Mouse (Mus musculus) T-helper 1 cell (primary cell): ENCODE results near the gene Yipf1.
"Not testable (repeated sequence)": the region's sequence is repeated elsewhere in the genome, so short reads cannot be mapped to it uniquely, and the experiment has no call there.

Experiments
- in situ Hi-C: fragments of 300-600 bp; cut with MboI, MseI; formaldehyde crosslinking; loops from one replicate; pipeline ENCODE4 v1.15.1; 2025; ENCODE audit warnings: high pct_unique_total_duplicates

Gene Yipf1

DNA sequence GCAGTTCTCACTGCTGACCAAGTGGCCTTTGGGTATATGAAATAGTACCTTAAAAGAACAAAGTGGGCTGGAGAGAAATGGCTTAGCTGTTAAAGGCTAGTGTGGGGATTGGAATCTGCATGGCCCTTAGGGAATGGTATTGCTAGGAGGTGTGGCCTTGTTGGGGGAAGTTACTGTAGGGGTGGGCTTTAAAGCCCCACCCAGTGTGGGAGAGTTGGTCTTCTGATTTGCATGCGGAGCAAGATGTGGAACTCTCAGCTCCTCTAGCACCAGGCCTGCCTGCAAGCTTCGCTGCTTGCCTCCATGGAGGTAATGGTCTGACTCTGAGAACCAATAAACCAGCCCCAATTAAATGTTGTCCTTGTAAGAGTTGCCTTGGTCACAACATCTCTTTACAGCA lies 6.9 kb downstream of the Yipf1 start:
- in situ Hi-C loops = no loop called here

DNA sequence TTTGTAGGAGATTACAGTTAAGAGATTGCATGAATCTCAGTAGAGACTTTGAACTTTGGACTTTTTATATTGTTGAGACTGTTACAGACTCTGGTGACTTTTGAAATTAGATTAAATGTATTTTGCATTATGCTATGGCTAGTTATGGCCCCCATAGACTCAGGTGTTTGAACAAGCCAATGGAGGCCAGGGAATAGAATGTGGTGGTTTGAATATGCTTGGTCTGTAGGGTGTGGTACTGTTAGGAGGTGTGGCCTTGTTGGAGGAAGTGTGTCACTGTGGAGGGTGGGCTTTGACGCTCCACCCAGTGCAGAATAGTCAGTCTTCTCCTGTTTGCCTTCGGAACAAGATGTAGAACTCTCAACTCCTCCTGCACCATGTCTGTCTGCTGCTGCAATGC lies 8.9 kb downstream of the Yipf1 start:
- in situ Hi-C loops = no loop called here

DNA sequence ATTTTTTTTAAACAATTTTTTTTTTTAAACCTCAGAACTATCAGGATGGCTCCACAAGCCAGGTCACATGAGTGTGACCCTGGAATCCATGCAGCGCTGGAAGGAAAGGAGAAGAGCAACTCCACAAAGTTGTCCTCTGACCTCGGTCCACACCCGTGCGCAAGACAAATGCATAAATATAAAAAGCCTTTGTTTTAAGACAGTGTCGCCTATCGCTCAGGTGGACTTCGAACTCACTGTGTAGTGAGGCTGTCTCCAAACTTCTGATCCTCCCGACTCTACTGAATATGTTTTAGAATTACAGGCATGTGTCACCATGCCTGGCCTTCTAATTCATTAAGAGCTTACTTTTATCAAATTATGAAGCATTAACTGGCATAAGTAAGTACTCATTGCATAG lies 14.4 kb downstream of the Yipf1 start:
- in situ Hi-C loops = no loop called here

DNA sequence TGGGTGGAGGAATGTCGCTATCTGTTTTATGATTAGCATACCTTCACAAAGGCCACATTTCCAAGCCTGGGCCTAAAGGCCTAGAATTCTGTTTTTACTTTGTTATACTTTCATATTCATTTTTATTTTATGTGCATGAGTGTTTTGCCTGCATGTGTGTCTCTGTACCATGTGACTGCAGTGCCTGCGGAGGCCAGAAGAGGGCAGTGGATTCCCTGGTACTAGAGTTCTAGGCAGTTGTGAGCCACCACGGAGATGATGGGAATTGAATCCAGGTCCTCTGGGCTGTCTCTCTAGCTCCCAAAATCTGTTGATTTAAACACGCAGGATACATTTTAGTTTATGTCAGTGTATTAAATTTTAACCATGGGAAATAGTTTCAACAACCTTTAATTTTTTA lies 19.4 kb downstream of the Yipf1 start:
- in situ Hi-C loops = no loop called here

DNA sequence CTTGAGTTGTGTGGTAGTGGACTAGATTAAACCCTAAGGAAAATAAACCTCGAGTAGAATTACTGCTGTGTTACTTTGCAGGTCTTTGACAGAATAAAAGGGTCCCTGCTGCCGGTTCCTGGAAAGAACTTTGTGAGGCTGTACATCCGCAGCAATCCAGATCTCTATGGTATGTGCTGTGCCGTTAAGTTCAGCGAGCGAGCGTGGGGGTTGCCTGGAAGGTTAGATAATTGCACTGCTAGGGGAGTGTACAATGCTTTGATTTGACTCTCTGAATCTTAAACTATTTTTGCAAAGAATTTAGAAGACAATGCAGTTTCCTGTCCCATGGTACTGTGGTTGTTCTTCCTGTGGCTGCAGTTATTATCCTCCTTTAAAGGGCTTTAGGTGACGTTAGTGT lies 22.2 kb downstream of the Yipf1 start:
- in situ Hi-C loops = no loop called here

DNA sequence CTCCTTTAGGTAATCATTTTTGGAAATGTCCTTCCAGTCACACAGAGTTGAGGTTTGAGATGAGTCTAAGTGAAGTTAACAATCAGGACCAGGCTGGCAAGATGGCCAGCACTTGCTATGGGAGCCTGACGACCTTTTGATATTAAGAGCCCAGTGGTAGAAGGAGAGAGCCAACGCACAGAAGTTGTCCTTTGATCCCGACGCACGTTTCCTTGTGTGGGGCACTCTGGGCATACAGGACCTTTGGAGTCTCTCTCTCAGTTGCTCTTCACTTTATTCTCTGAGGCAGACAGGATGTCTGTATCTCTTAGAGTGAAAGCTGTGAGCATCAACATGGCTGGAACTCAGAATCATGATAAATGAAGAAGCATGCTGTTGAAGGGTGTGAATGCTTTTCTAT lies 23.3 kb downstream of the Yipf1 start:
- in situ Hi-C loops = no loop called here

DNA sequence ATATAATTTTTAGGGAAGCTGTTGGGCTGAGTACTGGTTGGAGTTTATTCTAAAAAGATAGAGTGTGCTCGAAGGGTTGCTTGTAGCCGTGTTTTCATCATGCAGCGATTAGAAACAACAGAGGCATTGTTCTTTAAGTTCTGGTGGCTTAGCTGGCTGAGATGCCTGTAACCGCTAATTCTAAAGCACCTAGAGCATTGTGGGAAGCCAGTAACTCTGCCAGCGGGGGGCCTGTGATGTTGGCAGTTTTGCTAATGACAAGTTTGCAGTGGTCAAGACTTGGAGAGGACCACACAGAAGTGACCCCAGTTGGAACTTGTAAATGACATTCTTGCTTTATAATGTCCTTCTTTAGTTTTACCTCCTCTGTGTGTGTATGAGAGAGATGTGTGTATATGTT lies 27.2 kb downstream of the Yipf1 start:
- in situ Hi-C loops = no loop called here

DNA sequence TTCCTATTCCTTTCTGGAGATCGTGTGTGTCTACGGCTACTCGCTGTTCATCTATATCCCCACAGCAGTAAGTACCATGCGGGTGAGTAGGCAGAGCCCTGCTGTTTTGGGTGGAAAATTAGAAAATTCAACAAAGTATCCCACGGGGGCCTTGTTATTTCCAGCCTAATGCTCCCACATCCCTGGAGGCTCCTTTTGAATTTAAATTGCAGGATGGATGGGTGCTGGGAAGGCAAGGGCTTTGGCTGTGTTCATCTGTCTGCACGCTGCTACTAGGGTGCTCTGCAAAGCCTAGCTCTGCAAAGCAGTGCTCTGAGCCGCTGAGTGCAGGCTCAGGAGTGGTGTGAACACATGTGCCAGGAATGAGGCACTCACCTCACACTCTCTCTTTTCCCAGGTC lies 30.4 kb downstream of the Yipf1 start:
- in situ Hi-C loops = loop anchor here (5.0 kb wide), 1 partner anchor 97 kb away; no protein-coding TSS in a partner anchor

DNA sequence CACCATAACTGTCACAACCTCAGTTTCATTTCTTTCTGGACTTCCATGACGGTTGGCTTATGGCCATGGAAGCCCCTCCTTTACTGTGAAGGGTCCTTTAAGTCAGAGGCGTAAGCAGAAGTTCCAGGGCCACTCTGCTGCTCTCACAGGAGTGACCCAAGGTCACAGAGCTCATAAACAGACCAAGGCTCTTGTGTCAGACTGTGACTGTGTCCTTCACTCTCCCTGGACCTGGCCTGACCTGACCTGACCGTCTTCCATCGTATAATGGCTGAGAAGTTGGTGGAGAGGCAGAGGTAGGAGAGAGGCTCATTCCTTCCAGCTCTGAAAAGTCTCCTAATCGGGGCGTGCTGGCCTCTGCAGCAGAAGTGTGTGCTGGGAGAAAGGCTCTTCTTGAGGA lies 33.1 kb downstream of the Yipf1 start:
- in situ Hi-C loops = loop anchor here (5.0 kb wide), 1 partner anchor 100 kb away; no protein-coding TSS in a partner anchor

DNA sequence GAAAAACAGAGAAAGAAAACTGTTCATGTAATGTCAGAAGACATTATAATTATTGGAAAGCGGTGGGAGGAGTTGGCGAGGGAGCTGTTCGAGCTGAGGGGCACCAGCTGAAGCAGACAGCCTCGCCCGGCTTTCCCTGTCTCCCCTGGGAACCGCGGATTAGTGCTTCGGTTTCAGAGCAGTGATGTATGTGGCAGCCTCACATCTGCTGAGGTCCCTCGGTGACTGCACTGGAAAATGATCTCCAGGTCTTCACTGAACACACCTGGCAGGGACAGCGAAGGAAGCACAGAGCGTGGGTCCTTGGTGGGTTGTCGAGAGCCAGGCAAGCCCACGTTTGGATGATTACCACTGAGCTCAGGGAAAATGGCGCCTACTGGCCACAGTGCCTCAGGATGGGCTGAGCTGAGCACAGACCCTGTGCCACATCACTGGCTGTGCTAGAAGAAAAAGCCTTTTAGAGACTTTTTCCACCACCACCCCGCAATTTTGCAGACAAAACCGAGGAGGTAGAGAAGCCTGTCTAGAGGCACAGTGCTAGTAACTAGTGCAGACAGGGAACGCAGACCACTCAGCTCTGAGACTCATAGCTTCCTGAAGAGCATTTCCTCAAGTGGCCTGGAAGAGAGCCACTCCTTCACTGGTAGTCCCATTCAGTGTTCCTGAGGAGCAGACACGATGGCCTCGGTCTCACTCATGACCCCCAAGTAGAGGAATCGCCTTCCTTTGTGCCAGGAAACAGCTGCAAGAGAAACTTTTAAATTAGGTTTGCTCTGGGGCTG lies 34.6 kb downstream of the Yipf1 start:
- in situ Hi-C loops = loop anchor here (5.0 kb wide), 1 partner anchor 101 kb away; no protein-coding TSS in a partner anchor

DNA sequence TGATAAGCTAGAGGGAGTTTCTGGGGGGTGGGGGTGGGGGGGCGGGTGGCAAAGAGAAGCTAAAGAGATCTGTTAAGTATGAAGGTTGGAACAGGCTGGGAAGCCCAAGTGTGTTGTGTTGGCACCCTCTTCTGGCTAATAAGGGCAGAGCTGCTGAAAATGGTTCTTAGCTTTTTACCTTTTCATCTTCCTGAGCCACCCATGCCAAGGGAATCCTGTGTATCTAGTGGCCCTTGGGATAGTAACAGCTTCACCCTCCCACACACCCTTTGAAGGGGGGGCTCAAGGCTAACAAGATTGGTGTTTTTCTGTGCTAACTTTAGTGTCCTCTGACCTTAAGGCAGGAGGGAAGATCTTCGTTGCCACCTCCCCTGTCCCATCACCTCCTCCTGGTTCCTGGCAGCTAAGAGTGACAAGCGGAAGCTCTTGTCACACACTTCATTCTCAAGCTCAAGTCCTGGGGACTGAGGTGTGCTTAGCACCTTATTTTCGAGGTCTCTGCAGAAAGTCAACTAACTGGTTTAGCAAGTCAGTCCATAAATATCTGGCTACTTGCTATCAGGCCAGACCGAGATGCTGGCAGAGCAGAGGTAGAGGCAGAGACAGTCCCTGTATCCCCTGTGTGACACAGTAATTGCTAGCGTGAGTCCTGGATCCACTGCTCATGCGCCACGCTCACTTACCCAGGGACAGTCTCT lies 35.3 kb downstream of the Yipf1 start:
- in situ Hi-C loops = loop anchor here (5.0 kb wide), 1 partner anchor 102 kb away; no protein-coding TSS in a partner anchor

DNA sequence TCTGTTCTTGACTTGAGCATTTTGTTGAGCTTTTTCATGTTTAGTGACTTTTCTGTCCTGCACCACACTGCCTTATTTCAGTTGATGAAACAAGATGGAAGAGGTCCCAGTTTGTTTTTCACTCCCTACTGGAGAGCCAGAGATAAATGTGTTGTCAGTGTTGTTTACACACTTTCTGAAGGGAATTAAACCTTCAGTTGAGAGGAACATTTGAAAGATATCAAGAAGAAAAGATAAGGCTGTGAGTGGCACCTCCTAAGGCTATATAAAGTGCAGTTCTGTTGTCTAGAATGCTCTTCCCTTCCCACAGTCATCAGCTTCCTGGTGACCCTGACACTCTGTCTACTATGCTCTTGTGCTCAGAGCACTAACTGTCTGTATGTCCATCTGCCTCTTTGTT lies 37.2 kb downstream of the Yipf1 start:
- in situ Hi-C loops = no loop called here

DNA sequence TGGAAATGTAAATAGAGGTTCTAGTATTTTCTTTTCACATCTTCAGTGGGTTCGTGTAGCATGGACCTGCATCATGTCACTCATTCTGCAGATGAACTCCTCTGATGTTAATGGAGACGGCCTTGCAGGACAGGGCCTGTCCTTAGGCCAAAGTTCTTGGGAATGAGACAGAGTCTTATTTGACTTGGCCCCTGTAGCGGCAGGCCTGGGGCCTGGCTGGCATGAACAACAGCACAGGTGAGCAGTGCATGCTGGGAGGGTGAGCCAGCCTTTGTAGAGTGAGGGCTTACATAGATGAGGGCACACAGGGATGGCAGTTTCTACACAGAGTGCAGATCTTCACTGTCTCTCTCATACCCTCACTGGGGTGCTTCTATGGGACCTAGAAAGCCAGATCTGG lies 39.4 kb downstream of the Yipf1 start:
- in situ Hi-C loops = no loop called here

DNA sequence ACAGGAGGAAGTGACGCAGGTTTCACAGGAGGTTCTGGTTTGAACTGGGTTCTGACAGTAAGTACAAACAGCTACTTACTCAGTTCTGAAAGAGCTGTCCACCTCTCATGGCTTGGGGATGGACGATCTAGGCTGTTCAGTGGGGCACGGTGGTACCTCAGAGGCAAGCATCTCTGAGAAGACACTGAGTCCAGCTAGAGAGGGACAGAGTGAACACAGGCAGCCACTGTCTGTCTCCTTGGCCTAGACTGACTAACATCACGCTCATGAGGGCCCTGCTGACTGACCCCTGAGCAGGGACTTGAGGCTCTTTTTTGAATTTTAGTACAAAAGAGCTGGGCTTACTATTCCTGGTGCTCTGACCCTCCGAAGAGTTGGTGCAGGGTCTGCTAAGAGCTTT lies 40.0 kb downstream of the Yipf1 start:
- in situ Hi-C loops = no loop called here

DNA sequence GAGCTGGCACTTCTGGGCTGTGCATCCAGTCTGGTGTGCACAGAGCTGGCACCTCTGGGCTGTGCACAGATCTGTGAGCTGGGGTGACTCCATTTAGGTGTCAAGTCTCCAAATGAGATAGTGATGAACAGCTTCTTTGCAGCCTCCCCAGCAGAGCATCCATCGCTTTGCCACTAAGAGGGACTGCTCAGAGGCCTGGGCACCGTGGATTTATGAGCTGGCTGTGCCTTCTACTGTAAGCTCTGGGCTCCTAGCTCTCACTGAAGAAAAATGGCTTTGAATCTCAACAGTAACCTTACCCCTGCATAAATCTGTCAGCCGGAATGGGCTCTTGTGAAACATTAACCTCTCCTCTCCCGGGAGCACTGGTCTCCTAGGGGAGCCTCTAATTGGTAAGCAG lies 40.4 kb downstream of the Yipf1 start:
- in situ Hi-C loops = no loop called here

DNA sequence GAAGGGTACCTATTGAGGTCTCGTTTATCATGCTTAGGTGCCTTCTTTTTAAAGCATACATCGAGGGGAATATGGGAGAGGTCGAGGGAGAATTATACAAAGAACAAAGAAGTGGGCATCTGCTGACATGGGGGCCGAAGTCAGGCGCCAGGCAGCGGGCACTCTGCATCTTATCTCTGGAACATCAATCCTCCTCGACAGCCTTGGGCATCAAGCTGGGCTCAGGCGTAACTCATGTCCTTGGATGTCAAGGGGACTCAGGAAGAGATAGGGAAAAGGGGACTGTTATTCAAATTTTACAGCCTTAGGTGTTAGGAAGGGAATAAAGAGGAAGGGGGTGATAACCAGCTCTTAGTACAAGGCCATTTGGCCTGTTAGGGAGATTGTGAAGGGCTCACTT lies 43.0 kb downstream of the Yipf1 start:
- in situ Hi-C loops = not testable (repeated sequence)

DNA sequence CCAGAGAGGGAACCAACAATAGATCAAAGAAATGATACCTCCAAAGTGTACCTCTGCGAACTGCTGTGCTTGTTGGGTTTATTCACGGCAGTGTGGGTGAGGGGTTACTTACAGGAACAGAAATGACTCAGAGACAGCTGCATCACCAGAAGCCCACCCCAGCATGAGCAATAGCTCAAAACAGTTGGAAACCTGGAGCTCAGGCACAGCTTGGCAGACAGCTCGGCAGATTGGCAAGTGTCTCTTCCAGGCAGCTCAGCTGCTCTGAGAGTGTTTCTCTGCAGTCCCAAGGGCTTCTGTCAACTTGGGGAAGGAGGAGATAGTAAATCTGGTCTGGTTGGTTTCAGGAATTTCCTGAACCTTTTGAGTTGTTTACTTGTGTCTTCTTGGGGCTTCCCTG lies 44.3 kb downstream of the Yipf1 start:
- in situ Hi-C loops = no loop called here

DNA sequence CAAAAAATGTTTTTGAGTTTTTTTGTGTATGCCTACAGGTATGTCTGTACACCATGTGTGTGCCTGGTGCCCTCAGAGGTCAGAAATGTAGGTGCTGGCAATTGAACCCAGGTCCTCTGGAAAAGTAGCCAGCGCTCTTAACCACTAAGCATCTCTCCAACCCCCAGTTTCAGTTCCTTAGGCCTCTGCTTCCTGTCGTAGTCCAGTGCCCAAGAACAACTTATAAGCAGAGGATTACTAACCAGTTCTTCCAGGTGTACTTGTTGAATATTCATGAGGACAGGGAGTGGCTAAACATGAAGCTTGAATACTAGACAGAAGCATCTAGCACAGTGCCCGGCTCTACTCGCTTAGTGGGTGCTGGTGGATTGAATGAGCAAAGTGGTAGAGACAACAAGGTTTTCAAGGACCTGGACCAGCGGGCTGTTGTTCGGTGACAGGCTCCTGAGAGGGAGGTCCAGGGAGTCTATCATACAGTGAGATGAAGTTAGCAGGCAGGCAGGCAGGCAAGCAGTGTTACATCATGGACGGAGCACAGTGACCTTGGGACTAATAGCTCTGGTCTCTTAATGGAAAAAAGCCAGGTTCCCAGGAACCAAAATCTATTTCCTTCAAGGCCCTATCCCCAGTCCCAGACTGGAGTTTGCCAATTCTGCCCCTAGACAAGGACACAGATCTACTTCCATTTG lies 46.4 kb downstream of the Yipf1 start:
- in situ Hi-C loops = no loop called here

DNA sequence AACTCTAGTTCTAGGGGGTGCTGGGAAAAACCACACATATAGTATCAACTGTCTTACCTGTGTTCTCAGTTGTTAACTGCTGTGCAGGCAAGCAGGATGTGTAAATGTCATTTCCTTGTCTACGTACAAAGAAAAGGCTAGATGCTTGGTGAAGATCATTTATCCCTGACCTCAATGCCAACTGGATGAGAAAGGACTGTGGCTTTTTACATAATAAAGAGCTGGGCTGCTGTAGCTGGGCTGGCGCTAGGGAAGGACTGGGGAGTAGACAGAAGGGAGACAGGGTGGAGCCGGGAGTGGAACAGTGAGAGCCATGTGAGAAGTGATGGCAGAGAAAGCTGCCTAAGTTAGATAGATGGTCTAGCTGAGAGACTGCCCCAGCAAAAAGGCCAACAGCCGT lies 48.6 kb downstream of the Yipf1 start:
- in situ Hi-C loops = no loop called here

DNA sequence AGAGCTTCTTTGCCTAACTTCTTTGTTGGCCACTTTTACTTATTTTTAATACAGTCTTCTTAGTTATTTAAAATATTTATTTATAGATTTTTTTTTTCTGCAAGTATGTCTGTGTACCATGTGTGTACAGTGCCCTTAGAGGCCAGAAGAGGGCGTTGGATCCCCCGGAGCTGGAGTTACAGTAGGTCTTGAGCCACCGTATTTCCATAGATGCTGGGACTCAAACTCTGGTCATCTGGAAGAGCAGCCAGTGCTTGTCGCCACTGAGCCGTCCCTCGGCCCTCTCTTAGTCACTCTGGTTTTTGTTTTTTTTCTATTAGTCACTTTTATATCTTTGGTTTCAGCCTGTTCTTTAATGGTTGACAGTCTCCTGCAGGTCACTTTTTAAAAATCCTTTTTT lies 49.4 kb downstream of the Yipf1 start:
- in situ Hi-C loops = no loop called here

DNA sequence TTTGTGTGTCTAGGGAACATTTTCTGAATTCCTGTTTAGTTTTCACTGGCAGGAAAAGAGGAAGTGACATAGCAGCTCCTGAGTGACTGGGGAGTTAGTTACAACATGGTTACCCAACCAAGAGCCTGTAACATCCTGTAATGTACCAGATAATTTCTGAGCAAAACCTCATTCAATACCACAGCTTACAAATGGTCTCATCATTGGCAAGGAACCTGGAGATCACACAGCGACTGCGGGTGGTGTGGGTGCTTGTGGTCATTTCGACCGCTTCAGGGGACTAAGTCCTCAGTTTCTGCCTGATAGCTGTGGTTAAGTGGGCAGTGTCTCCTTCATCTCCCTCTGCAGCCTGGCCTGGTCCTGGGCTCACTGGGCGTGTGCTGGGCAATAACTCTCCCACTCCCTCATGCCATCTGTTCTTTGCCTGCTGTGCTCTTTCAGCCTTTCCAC lies 50.1 kb downstream of the Yipf1 start:
- in situ Hi-C loops = no loop called here

DNA sequence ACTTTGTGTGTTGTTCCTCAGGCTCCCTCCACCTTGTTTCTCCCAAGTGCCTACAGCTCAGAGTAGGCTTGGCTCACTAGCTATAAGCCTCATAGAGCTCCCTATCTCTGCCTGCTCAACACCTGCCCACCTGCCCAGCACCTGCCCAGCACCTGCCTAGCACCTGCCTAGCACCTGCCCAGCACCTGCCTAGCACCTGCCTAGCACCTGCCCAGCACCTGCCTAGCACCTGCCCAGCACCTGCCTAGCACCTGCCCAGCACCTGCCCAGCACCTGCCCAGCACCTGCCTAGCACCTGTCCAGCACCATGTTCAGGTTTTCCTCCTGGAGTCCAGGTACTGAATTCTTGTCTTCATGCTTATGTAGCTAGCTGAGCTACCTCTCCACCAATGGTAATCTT lies 52.2 kb downstream of the Yipf1 start:
- in situ Hi-C loops = not testable (repeated sequence)
